Mouse (Mus musculus) kidney, postnatal 4 days (tissue): ENCODE measurements around the gene Dhx16.

Experiments
- DNase-seq, 2 experiments: peaks; one replicate each; pipeline ENCODE4 v3.0.0; 2021; ENCODE audit warnings: mixed read lengths in 2 of 2

The Dhx16 gene

DNA sequence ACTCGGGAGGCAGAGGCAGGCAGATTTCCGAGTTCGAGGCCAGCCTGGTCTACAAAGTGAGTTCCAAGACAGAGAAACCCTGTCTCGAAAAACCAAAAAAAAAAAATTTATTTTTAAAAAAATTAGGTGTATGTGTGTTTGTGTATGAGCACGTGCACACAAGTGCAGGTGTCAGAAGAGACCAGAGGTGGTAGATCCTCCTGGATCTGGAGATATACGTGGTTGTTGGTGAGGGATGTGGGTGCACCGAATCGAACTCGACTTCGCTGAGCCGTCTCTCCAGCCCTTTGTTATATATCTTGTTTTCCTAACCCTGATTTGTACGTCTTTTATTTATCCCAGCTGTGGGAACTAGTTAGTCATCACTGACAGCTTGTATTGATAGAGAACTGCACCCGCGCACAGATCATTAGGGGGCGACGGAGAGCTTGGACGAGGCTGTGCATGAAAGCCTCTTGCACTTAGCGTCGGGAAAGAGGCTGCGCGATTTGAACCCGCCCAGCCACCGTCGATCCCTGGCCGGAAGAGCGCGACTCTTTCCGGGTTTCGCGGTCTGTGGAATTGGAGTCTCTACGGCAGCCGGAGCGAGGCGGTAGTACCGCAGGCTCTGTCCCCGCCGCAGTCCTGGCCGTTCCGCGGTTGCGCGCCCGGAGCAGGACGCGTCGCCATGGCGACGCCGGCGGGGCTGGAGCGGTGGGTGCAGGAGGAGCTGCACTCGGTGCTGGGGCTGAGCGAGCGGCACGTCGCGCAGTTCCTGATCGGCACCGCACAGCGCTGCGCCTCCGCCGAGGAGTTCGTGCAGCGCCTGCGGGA lies at the start of gene Dhx16:
Gene Dhx16, plus strand, starts transcription at position 575 of the 813 bp plus-strand sequence.
- peak; percentile 98 for DNase-seq

DNA sequence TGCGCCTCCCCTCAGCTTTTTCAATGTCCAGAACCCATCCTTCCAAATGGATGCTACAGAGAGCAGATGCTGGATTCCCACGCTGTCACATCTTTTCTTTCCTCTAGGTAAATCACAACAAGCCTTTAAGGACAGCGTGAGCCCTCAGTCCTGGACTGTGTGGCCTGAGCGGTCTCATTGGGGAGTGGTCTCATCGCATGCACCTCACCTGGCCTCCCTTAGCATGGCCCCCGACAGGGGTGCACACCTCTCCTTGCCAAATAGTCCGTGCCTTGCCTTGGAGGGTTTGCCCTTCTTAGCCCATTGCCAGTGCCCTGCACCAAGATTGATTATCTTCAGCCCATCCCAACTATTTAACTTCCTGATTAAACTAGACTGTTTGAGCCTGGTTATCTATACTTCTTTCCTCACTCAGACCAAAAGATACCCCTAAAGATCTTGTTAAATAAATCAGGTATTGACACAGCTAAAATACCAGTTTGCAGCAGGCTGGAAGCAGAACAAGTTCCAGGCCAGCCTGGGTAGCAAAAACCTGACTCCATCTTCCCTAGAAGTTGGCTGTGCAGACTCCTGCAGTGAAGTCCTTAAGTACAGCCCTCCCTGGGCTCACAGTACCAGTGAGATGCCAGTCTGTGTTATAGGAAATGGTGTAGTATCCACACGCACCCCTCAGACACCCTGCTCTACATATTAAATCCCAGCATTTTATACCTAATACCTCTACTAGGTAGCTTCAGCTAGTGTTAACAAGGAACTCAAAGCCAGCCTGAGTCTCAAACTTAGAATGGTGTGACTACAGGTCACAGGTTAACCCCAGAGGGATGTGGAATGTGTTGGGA lies 47.0 kb upstream of the Dhx16 start:
- peak; percentile 10 to 19 for DNase-seq

GRCm38 (mm10) chr17:35833239-35833751 lies 46.3 kb upstream of the Dhx16 start:
- DNase-seq: peak; percentile 31 to 40

GRCm38 (mm10) chr17:35833894-35834293 lies 45.7 kb upstream of the Dhx16 start:
- peak in 1 of 2 experiments; percentile 15 for DNase-seq

DNA sequence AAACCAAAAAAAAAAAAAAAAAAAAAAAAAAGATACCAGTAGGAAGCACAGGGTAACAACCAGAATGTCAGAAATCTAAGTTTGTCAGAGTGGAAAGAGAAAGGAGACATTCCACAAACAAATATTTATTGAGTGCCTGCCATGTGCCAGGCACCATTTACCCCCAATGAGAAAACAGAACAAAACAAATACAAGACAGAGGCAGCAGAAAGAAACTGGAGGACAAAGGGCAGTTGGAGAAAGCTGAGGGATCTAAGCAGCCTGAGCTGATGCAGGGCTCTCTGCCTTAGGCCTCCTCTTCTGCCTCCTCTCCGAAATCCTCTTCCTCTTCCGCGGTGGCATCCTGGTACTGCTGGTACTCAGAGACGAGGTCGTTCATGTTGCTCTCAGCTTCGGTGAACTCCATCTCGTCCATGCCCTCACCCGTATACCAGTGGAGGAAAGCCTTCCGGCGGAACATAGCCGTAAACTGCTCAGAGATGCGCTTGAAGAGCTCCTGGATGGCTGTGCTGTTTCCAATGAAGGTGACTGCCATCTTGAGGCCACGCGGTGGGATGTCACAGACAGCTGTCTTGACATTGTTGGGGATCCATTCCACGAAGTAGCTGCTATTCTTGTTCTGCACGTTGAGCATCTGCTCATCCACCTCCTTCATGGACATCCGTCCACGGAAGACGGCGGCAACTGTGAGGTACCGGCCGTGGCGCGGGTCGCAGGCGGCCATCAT lies 44.8 kb upstream of the Dhx16 start:
- peak in 1 of 2 experiments; percentile 45 for DNase-seq

DNA sequence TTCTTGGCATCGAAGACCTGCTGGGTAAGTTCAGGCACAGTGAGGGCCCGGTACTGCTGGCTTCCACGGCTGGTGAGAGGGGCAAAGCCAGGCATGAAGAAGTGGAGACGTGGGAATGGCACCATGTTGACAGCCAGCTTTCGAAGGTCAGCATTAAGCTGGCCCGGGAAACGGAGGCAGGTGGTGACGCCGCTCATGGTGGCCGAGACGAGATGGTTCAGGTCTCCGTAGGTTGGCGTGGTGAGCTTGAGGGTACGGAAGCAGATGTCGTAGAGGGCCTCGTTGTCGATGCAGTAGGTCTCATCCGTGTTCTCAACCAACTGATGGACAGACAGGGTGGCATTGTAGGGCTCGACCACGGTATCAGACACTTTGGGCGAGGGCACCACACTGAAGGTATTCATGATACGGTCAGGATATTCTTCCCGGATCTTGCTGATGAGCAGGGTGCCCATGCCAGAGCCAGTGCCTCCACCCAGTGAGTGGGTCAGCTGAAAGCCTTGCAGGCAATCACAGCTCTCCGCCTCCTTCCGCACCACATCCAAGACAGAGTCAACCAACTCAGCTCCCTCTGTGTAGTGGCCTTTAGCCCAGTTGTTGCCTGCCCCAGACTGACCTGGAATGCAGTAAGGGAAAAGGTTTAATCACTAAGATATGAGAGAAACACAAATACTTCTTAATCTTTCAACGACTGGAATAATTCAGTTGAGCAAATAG lies 44.0 kb upstream of the Dhx16 start:
- peak; percentile 29 to 41 for DNase-seq

DNA sequence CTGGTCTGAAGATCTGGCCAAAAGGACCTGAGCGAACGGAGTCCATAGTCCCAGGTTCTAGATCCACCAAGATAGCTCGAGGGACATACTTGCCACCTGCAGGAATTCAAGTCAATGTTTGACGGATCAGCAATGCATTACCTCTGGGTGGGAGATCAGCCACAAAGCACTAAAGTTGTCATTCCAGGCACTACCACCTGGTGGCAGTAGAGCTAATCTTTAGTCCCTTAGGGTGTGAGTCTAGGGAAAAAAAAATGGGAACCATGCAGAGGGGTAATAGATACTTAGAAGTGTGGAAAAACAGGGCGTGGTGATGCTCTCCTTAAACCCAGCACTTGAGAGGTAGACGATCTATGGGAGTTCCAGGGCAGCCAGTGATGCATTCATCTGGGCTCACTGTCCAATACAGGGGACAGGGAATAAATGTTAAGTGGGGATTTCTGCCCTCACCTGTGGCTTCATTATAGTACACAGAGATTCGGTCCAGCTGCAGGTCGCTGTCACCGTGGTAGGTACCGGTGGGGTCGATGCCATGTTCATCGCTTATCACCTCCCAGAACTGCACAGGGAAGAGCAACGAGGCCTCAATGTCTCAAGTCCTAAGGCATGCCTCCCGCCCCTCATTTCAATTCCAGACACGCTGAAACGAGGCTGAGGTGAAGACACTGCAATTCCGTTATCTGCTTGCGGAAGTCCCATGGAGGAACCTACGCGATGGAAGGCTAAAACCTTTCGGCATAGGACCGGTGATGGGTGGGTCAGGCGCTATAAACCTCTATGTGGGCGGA lies 43.2 kb upstream of the Dhx16 start:
- DNase-seq: peak; percentile 93 to 94

GRCm38 (mm10) chr17:35836991-35837422 lies 42.6 kb upstream of the Dhx16 start:
- peak; percentile 94 to 96 for DNase-seq

- peak; percentile 73 to 80 for DNase-seq
Measured at GRCm38 (mm10) chr17:35837487-35837886, 42.1 kb upstream of the Dhx16 start.

DNA sequence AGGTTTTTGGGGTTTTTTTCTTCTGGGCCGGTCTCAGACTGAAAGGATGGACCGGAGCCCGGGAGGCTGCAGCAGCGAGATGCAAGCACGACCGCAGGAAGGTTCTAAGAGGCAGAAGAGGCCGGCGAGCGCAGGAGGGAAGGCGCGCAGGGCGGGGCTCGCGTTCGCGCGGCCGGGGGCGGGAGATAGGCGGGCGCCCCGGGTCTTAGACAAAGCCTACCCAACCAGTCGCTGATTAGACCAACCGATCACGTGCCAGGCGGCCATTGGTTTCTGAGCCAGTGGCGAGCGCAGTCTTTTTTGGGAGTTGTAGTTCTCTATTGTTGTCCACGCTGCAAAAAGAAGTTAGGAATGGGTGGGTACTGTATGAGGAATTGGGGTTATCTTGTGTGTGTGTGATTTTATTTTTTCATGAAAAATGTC lies 41.5 kb upstream of the Dhx16 start, which contains the start of gene Tubb5:
Gene Tubb5, minus strand, starts transcription at position 185 of the 423 bp plus-strand sequence.
- peak; percentile 96 to 98 for DNase-seq

- DNase-seq: peak; percentile 29 to 54
Measured at GRCm38 (mm10) chr17:35838570-35838969, 41.0 kb upstream of the Dhx16 start.

- peak; percentile 55 to 67 for DNase-seq
Measured at GRCm38 (mm10) chr17:35839002-35839401, 40.6 kb upstream of the Dhx16 start.

GRCm38 (mm10) chr17:35840561-35840960 lies 39.1 kb upstream of the Dhx16 start:
- DNase-seq: no peak

GRCm38 (mm10) chr17:35841076-35841950 lies 38.3 kb upstream of the Dhx16 start, which contains the start of gene Mdc1:
Gene Mdc1 (plus strand): TSS chr17:35841515.
- peak; percentile 99 to 100 for DNase-seq

GRCm38 (mm10) chr17:35842006-35842405 lies 37.6 kb upstream of the Dhx16 start:
- peak; percentile 14 to 22 for DNase-seq

GRCm38 (mm10) chr17:35843514-35843913 lies 36.1 kb upstream of the Dhx16 start:
- no peak for DNase-seq

DNA sequence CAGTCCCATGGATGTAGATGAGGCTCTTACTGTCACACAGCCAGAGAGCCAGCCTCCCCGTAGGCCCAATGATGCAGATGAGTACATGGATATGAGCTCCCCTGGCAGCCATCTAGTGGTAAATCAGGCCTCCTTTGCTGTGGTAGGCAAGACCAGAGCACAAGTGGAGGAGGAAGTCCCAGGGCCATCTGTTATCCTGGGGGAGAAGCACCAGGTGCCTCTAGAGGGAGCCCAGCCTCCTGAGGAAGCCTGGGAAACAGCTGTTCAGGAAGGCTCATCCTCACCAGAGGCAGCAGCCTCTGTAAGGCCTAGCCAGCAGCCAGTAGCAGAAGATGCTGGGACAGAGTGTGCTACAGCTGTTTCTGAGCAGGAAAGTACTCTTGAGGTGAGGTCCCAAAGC lies 31.5 kb upstream of the Dhx16 start:
- DNase-seq: peak in 1 of 2 experiments; percentile 56

DNA sequence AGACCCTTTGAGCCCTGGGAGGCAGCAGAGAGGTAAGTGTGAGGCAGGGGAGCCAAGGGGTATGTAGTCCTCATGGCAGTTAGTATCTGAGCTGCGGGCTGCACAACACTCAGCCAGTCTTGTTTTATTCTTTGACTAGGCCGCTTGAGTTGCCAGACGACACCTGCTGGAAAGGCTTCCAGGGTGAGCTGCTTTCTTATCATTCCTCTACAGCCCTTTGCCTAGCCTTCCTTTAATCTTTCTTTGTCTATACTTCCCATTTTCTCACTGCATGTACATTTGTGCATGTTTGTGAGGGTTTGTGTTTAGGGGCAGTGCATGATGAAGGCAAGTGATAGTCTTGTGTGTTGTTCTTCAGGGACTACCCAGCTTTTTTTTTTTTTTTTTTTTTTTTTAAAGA lies 28.6 kb upstream of the Dhx16 start:
- no peak for DNase-seq

DNA sequence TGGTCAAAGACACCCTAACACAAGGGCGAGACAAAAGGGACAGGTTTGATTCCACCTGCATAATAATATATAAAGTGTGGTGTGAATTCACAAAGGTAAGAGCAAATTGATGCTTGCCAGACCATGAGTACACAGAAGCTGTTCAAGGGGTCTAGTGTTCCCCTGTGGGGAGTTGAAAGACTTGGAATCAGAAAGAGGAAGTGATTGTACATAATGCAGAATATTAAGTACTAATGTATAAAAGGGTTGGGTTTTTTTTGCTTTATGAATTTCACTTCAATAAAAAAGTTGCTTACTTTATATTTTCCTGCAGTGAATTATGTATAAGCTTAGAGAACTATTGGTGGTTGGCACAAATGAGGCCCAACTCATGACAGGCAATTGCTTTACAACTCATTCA lies 20.2 kb upstream of the Dhx16 start:
- DNase-seq: no peak

- no peak for DNase-seq
Measured at GRCm38 (mm10) chr17:35859835-35860234, 19.8 kb upstream of the Dhx16 start.
